In the genomic region with DNA sequence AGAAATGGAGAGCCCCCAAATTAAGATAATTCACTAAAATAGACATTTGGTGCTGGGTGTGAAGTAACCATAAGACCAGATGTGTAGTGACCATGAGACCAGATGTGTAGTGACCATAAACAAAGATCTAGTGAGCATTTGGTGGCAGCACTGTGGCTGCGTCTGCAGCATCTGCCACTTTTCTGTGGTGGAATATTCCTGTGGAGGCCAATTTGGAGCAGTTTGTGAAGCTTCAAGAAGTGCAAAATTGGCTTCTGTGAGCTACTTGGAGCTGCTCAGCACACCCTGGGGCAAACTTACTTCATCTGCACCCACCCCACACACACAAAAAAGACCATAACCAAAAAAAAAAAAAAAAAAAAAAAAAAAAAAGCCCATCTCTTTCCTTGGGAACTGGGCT, we compare ENCODE assay signal across 19 mouse cellular contexts. TPM values are rescaled to one million over a fixed set of nuclear protein-coding genes. Genes with fewer than 3 reads are reported as not detected.
DNase-seq lines count a peak whose midpoint lies in the region; TF ChIP-seq lines count a peak whose summit lies in the region.
"Had no signal": no experiment of that assay in that cellular context is flagged by ENCODE, and none has a peak within 500 bp of the region (broad histone marks: within the 10 kb centered on the region; RNA-seq: fewer than 3 reads in every experiment).

No protein-coding gene starts in this region.

- H3K27ac ChIP-seq in bone marrow, adult 2 months (ENCODE audit: control insufficient read depth, insufficient read depth, low read depth, low read length, poor library complexity) = peak overlapping the region; percentile 47; the same call in 1 of the 2 replicates
- H3K27ac ChIP-seq: forebrain, embryonic 10.5 days; forebrain, embryonic 13.5 days; gastrocnemius, adult 2 months; hindbrain, embryonic 10.5 days; hindbrain, embryonic 13.5 days; intestine, embryonic 15.5 days had no signal

- 75% methylated on average over 1 of the region's 1 CpGs for WGBS in bone marrow, adult 2 months

- H3K4me1 ChIP-seq in bone marrow, adult 2 months (ENCODE audit: control insufficient read depth, insufficient read depth, low read length) = peaks cover 17% of the 10 kb centered on the region
- H3K4me1 ChIP-seq: forebrain, embryonic 13.5 days; hindbrain, embryonic 13.5 days had no signal

- DNase-seq in heart, adult 11 months = peak; percentile 82
- DNase-seq in heart, postnatal 25 days (ENCODE audit: low spot score) = no peak
- DNase-seq in testis, postnatal 10 days (ENCODE audit: low spot score) = peak; percentile 28
- no peak for DNase-seq in testis, postnatal 14 days (ENCODE audit: low spot score)
- no peak for DNase-seq in lung, postnatal 25 days (ENCODE audit: low spot score)
- DNase-seq: adrenal gland, postnatal 25 days; cerebellum, adult 18-20 months; cerebellum, adult 9-10 months; cerebellum, postnatal 14 days; gastrocnemius, adult 2 months; gastrocnemius, postnatal 36 days; heart, postnatal 36 days had no signal

- TF ChIP-seq POLR2A in bone marrow, adult 2 months (IDR thresholded peaks at IDR 0.05; ENCODE audit: borderline replicate concordance, control insufficient read depth, low read depth, low read length) = no peak

- no peak overlapping the region for H3K4me3 ChIP-seq in bone marrow, adult 2 months (replicated peaks; ENCODE audit: control insufficient read depth, low read depth, low read length)
- H3K4me3 ChIP-seq: forebrain, embryonic 10.5 days; forebrain, embryonic 13.5 days; gastrocnemius, adult 2 months; hindbrain, embryonic 10.5 days; hindbrain, embryonic 13.5 days; intestine, embryonic 15.5 days had no signal

- intact Hi-C loops in heart, postnatal 25 days (cut with DNase I) = no loop called here

- TF ChIP-seq CTCF in bone marrow, adult 2 months (IDR thresholded peaks at IDR 0.05; ENCODE audit: control insufficient read depth, insufficient read depth, low read length) = no peak

RNA-seq across cellular contexts. Expression of a gene that starts 9.2 kb away (rescaled TPM):
- 1 to 10 TPM; 1.7 to 2.1 TPM for total RNA-seq in heart, postnatal 25 days (2021)
- polyA plus RNA-seq in bone marrow, adult 2 months (2011; ENCODE audit: insufficient read depth, insufficient read length, low replicate concordance, missing spikeins) = 5.8 and 10.4 TPM in 2 replicates
- total RNA-seq: G1E had no signal
- polyA plus RNA-seq: G1E had no signal

RNA-seq across cellular contexts. Expression of a gene that starts 18.6 kb away (rescaled TPM):
- 10 to 100 TPM; 10.4 to 13.3 TPM for total RNA-seq in heart, postnatal 25 days (2021)
- 5.5 and 21.9 TPM in 2 replicates for polyA plus RNA-seq in bone marrow, adult 2 months (2011; ENCODE audit: insufficient read depth, insufficient read length, low replicate concordance, missing spikeins)
- polyA plus RNA-seq: G1E had no signal

Comparison
In these comparisons a context has a peak if more than half of its experiments do, and no peak if none do; other contexts are left out.
1. DNase-seq: peak in heart, adult 11 months (single experiment) and testis, postnatal 10 days (single experiment); none in heart, postnatal 25 days (single experiment), testis, postnatal 14 days (single experiment) and lung, postnatal 25 days (single experiment).